Mouse (Mus musculus): ENCODE data around the gene Abcb4. TPM values are rescaled to one million over a fixed set of nuclear protein-coding genes. Genes with fewer than 3 reads are reported as not detected.

Abcb4 gene
- polyA plus RNA-seq, 1 experiment: not detected

DNA sequence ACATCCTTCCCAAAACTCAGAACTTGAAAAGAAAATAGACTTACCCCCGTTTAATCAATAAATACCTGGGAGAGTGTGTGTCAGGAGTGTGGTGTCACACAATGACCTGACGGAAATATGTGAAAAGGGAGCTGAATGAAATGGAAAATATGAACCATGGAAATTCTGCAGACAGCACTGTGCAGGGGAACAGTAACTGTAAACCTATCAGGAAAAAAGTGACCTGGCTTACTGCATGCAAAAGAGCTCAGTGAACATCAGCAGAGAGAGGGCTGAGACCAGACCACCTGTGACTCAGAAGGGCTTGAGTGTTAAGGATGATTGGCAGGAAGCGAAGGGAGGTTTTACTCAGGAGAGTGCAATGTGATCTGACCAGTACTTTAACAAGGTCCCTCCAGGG, 92.0 kb downstream of the Abcb4 start:
- TF ChIP-seq GATA1 (IDR thresholded peaks at IDR 0.05; ENCODE audit: low read length): no peak

GRCm38 (mm10) chr5:8987925-8988324, 94.4 kb downstream of the Abcb4 start:
- TF ChIP-seq GATA1 (IDR thresholded peaks at IDR 0.05; ENCODE audit: low read length): no peak

GRCm38 (mm10) chr5:8990526-8990925, 97.0 kb downstream of the Abcb4 start:
- TF ChIP-seq GATA1 (IDR thresholded peaks at IDR 0.05; ENCODE audit: low read length): no peak

DNA sequence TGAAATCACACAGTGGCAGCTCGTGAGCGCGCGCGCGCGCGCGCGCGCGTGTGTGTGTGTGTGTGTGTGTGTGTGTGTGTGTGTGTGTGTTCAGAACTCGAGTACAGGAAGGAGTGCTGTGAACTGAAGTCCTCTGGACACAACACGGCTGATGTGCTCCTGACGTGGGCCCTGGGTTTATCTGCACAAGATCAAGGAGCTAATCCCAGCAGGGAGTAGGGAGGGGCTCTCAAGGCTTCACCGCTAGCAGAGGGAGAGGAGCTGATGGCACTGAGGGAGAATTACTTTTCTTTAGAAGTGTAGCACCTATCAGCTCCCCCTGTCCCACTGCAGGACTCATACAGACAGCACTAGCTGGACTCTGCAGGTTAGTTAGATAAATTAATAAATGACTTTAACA, 98.1 kb downstream of the Abcb4 start:
- no peak for TF ChIP-seq GATA1 (IDR thresholded peaks at IDR 0.05; ENCODE audit: low read length)

DNA sequence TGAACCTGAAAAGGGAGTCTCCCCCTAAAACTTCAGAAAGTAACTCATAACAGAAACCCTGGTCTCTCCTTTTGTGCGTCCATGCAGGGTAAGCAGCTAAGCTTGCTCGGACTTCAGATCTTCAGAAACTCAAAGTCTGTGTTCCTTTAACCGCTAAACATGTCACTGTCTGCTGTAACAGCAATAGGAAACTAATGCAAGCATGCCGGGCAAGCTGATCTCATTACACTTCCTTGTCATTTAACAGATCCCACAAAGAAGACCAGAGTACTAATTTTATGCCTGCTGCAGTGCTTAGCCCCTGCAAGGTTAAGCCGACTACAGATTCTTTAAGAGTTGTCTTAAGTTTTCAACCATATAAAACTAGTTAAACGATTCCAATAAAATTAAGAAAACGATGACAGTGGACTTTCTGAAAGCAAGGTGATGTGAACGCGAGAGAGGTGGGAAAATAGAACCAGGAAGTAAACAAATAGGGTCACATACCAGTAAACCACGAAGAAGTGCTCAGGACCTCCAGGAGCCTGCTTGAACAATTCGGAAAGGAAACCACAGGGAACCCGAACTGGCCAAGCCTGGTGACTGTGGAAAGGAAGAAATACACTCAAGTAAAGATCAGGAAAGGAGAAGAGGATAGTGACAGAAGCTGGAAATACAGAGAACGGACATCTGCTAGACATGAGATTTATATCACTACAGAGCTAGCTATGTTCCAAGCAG, 102.6 kb downstream of the Abcb4 start:
- TF ChIP-seq GATA1 (IDR thresholded peaks at IDR 0.05; ENCODE audit: low read length): no peak

- no peak for TF ChIP-seq GATA1 (IDR thresholded peaks at IDR 0.05; ENCODE audit: low read length)
Measured at GRCm38 (mm10) chr5:8996686-8997512, 103.4 kb downstream of the Abcb4 start, which contains the start of gene Crot. Gene Crot (minus strand): TSS chr5:8997324.

- TF ChIP-seq GATA1 (IDR thresholded peaks at IDR 0.05; ENCODE audit: low read length): no peak
Measured at GRCm38 (mm10) chr5:8997513-8997895, 104.0 kb downstream of the Abcb4 start.

GRCm38 (mm10) chr5:8999108-8999507, 105.6 kb downstream of the Abcb4 start:
- TF ChIP-seq GATA1 (IDR thresholded peaks at IDR 0.05; ENCODE audit: low read length): no peak

Other genes with a start within 250 kb of the Abcb4 start
- not detected in 2 replicates for gene Abcb1a, start 233.6 kb upstream of the Abcb4 start, polyA plus RNA-seq (2012)
- gene Abcb1b, start 95.6 kb upstream of the Abcb4 start, polyA plus RNA-seq (2012): not detected in 2 replicates
- 1.1 and 1.4 TPM in 2 replicates for gene Crot, start 103.6 kb downstream of the Abcb4 start, polyA plus RNA-seq (2012)
- gene Tmem243, start 207.0 kb downstream of the Abcb4 start, polyA plus RNA-seq (2012): 0.36 TPM in 2 replicates

Data from G1E-ER4 (cell line).